Mouse (Mus musculus): Measurements from ENCODE around the gene Pax5.

DNA sequence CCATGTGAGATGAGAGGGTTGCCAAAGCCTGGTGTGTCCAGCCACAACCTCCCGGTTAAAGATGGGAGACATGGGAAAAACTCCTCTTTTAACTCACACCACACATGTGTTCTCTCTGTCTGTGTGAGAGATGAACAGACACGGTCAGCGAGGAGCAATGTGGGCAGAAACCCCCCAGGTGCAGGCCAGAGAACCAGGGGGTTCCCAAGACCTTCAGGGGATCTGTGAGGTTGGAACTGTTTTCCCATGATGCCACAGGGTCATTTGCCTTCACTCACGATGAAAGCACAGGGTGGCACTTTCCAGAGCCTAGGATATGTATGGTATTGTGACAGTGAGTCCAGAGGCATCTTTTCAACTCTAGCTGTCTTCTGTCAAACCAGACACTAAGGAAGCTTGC is 39.9 kb downstream of the Pax5 start:
- TF ChIP-seq CTCF (IDR thresholded peaks at IDR 0.05; ENCODE audit: low read depth), result no peak
- TF ChIP-seq EP300 (IDR thresholded peaks at IDR 0.05; ENCODE audit: low read depth), result no peak

All from liver, postnatal 0 days (tissue).